Mouse (Mus musculus) limb, embryonic 14.5 days (tissue): ENCODE results near the gene Coq4. TPM values are rescaled to one million over a fixed set of nuclear protein-coding genes. Genes with fewer than 3 reads are reported as not detected.

Experiments
- ATAC-seq: fragments of 200-750 bp; cut with Nextera tagmentation; 2 replicates; pipeline ENCODE4 v1.8.0; 2017; ENCODE audit warnings: low read depth, moderate number of reproducible peaks, moderate TSS enrichment; ENCODE audit not compliant: low FRiP score
- DNase-seq: peaks from one replicate; pipeline ENCODE4 v3.0.0-alpha.2; 2015; ENCODE audit warnings: low spot score
- H3K27ac ChIP-seq: fragments of 300-500 bp; sonication (generic); replicated peaks from 2 replicates; pipeline ENCODE4 v1.5.1; 2014; ENCODE audit warnings: low read depth, mild to moderate bottlenecking, low read length, moderate library complexity, mixed read lengths
- H3K27me3 ChIP-seq: fragments of 300-500 bp; sonication (generic); 2 replicates; pipeline ENCODE4 v1.6.1; 2014; ENCODE audit warnings: low read length, mixed read lengths; ENCODE audit not compliant: control insufficient read depth, insufficient read depth
- H3K36me3 ChIP-seq: fragments of 300-500 bp; sonication (generic); 2 replicates; pipeline ENCODE4 v1.6.1; 2014; ENCODE audit warnings: mild to moderate bottlenecking, low read length, moderate library complexity, mixed read lengths; ENCODE audit not compliant: control insufficient read depth, insufficient read depth
- H3K4me1 ChIP-seq: fragments of 300-500 bp; sonication (generic); 2 replicates; pipeline ENCODE4 v1.6.1; 2014; ENCODE audit warnings: antibody characterized with exemption, low read length, mixed read lengths; ENCODE audit not compliant: control insufficient read depth, insufficient read depth
- H3K4me2 ChIP-seq: fragments of 300-500 bp; sonication (generic); replicated peaks from 2 replicates; pipeline ENCODE4 v1.6.1; 2014; ENCODE audit warnings: low read depth, mild to moderate bottlenecking, low read length, moderate library complexity; ENCODE audit not compliant: severe bottlenecking
- H3K4me3 ChIP-seq: fragments of 300-500 bp; sonication (generic); replicated peaks from 2 replicates; pipeline ENCODE4 v1.5.1; 2014; ENCODE audit warnings: low read length
- H3K9ac ChIP-seq: fragments of 300-500 bp; sonication (generic); 2 replicates; pipeline ENCODE4 v1.6.1; 2014; ENCODE audit warnings: mild to moderate bottlenecking, low read depth, low read length, moderate library complexity; ENCODE audit not compliant: severe bottlenecking
- H3K9me3 ChIP-seq: fragments of 300-500 bp; sonication (generic); 2 replicates; pipeline ENCODE4 v1.6.1; 2016; ENCODE audit warnings: low read length; ENCODE audit not compliant: control insufficient read depth
- POLR2A ChIP-seq: fragments of 200-500 bp; IDR thresholded peaks from 2 replicates; pipeline ENCODE4 v1.8.0; 2012; ENCODE audit warnings: inconsistent platforms, mild to moderate bottlenecking, moderate library complexity, borderline replicate concordance; ENCODE audit not compliant: insufficient read depth, insufficient read length; ENCODE audit errors: extremely low read depth
- WGBS: fragments of 180-500 bp; shearing (Covaris S2); extraction: QIAGEN DNeasy Blood & Tissue Kit; methylation state at CpG from one replicate; pipeline ENCODE4 v1.1.7; 2014; 5-methylcytosine and 5-hydroxymethylcytosine counted together
- polyA plus RNA-seq, 2 experiments: library from polyadenylated mRNA; depleted of rRNA in 1 of 2; stranded (reverse) in 1 of 2; unstranded in 1 of 2; fragments of >200 nt; fragmentation: Nextera tagmentation in 1 of 2; extraction: Ambion mirVana in 1 of 2; gene quantifications; 2 replicates each; pipeline versions ENCODE4 v1.2.1 to v1.2.3; 2012 to 2014

Coq4 gene
- polyA plus RNA-seq, 2 experiments: 27.2 to 29.4 TPM

DNA sequence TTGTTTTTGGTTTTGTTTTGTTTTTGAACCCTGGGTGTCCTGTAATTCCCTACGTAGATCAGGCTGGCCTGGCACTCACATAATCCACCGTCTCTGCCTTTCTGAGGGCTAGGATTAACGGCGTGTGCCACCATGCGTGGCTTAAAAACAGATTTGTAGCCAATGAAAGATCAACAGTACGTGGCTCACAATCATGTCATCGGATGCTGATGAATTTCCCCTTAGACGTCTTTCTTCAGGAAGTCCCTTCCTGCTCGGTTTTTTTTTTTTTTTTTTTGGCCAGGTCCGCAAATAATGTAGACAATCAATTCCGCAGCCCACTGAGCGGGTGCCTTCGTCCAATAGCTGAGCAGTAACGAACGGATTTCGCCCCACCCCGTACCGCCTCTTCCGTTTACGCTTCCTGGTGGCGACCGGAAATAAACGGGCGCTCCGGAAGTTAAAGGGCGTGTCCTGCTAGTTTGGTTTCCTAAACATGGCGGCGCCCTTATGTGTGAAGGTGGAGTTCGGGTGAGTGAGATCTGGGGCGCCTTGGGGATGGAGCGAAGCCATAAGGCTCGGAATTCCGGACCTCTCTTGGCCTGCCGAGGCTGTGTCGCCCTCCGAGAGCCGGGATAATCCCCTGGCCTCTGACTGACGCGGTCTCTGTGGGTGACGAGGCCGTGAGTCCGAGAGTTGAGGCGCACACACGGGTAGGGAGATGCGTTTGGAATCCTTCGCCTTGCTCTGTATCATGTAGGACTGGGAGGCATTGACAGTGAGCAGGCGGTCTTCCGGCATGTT is 39.8 kb downstream of the Coq4 start:
- Histone ChIP-seq H3K27ac (peak overlapping the region; percentile 91), H3K9ac (peak overlapping the region; percentile 79), H3K4me2 (peak overlapping the region; percentile 71), H3K27me3 (no peaks in the 10 kb centered on the region), H3K9me3 (no peaks in the 10 kb centered on the region), H3K4me3 (peak overlapping the region; percentile 85), H3K36me3 (0 out of 2 replicates have a peak, but pooled peaks cover 4% of the 10 kb centered on the region), H3K4me1 (peaks cover 8% of the 10 kb centered on the region; the same call in 1 of the 2 replicates)
- ATAC-seq (peak; percentile 98), DNase-seq (peak; percentile 100)
- no peak for TF ChIP-seq POLR2A
- WGBS: under 1% methylated on average over 48 of the region's 48 CpGs

DNA sequence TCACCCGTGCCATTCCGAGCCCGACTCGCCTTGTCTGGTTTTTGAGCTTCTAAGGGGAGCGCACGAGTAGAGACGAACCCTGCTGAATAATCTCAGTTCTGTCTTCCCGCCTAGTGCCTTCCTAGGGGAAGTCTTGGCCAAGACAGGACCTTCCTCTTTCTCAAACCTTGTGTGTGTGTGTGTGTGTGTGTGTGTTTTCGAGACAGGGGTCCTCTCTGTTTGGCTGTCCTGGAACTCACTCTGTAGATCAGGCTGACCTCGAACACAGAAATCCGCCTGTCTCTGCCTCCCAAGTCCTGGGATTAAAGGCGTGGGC is 40.4 kb downstream of the Coq4 start:
- Histone ChIP-seq H3K4me3 (peak overlapping the region; percentile 85), H3K9ac (peak overlapping the region; percentile 73), H3K9me3 (no peaks in the 10 kb centered on the region), H3K27ac (0 out of 2 replicates have a peak overlapping the region, but pooled peaks have one; percentile 30), H3K27me3 (no peaks in the 10 kb centered on the region), H3K4me2 (peak overlapping the region; percentile 71), H3K36me3 (peaks cover 7% of the 10 kb centered on the region), H3K4me1 (peaks cover 8% of the 10 kb centered on the region; the same call in 1 of the 2 replicates)
- no peak for TF ChIP-seq POLR2A
- 3% methylated on average over 12 of the region's 12 CpGs for WGBS
- ATAC-seq (no peak), DNase-seq (no peak)

DNA sequence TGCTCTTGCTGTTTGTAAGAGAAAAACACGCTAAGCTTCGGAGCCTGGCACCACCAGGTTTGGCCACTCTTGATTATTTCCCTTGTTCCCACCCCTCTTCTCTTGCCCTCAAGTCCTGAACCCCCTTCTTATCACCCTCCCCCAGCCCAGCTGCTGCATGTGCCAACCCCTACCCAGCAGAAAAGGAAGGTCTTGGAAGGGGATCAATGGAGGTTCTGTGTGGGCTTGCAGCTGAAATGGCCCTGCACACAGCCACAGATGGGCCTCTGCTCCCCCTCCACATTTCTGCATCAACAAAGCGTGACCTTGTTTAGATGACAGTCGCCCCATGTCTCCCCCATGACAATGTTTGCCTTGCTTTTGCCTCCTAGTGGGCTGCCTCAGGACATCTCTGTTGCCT is 43.8 kb downstream of the Coq4 start:
- Histone ChIP-seq H3K27me3 (no peaks in the 10 kb centered on the region), H3K4me3 (no peak overlapping the region), H3K4me1 (peaks cover 7% of the 10 kb centered on the region; the same call in 1 of the 2 replicates), H3K27ac (no peak overlapping the region), H3K4me2 (no peak overlapping the region), H3K9ac (no peak overlapping the region), H3K36me3 (peaks cover 34% of the 10 kb centered on the region), H3K9me3 (no peaks in the 10 kb centered on the region)
- WGBS: 93% methylated on average over 4 of the region's 4 CpGs
- ATAC-seq: no peak
- TF ChIP-seq POLR2A: no peak
- DNase-seq: no peak

DNA sequence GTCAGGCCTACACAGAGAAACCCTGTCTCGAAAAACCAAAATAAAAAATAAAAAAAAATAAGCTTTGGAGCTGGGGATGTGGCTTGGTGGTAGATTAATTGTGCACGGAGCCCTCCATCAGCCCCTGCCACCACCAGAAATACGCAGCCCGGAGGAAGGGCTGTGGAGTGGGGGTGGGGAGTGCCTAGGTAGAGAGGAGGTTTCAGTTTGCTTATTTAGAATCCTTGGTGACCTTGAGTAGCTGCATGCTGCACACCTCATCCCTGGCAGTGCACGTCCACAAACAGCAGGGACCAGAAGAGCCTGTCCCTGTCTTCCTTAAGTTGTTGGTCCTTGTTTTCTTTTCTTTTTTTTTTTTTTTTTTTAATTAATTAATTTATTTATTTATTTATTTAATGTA is 46.5 kb downstream of the Coq4 start:
- Histone ChIP-seq H3K4me2 (no peak overlapping the region), H3K36me3 (peaks cover 52% of the 10 kb centered on the region)
- ATAC-seq: no peak

DNA sequence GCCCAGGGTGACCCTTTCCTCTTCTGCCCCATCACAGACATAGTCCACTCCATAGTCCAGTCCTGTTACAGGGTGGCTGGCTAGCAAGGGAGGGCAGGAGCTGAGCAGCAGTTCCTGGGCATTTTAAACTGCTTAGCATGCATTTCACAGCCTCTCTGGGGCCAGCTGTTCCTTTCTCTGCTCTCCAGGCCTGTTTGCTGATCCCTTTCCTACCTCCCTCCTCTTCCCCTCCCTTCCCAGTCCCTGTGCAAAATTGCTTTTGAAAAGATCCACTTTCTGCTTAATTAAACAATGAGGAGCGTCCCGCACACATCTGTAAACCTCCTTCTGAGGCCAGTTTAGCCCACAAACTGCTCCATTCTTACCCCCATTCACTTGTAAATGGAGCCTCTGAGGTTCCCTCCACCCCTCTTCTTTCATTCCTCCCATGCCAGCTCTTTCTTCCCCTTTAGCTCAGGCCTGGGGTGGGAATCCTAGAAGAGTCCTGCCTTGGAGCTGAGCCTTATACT is 48.2 kb downstream of the Coq4 start:
- no peak overlapping the region for H3K4me3 ChIP-seq
- H3K27ac ChIP-seq: no peak overlapping the region
- no peak for TF ChIP-seq POLR2A
- DNase-seq (no peak), ATAC-seq (no peak)
- H3K4me2 ChIP-seq: no peak overlapping the region
- H3K4me1 ChIP-seq: no peaks in the 10 kb centered on the region
- no peaks in the 10 kb centered on the region for H3K27me3 ChIP-seq
- peaks cover 50% of the 10 kb centered on the region for H3K36me3 ChIP-seq
- 63% methylated on average over 2 of the region's 2 CpGs for WGBS
- H3K9me3 ChIP-seq: no peaks in the 10 kb centered on the region
- H3K9ac ChIP-seq: no peak overlapping the region

More for the DNA sequence above, 46.5 kb downstream of the Coq4 start:
- no peaks in the 10 kb centered on the region for H3K9me3 ChIP-seq
- H3K27me3 ChIP-seq: no peaks in the 10 kb centered on the region
- H3K27ac ChIP-seq: no peak overlapping the region
- H3K9ac ChIP-seq: no peak overlapping the region
- WGBS: 97% methylated on average over 5 of the region's 5 CpGs
- no peak for DNase-seq
- no peak overlapping the region for H3K4me3 ChIP-seq
- H3K4me1 ChIP-seq: no peaks in the 10 kb centered on the region
- no peak for TF ChIP-seq POLR2A
